Mouse (Mus musculus) embryonic facial prominence, embryonic 14.5 days (tissue): ENCODE measurements around the gene Ddah2. TPM values are rescaled to one million over a fixed set of nuclear protein-coding genes. Genes with fewer than 3 reads are reported as not detected.
A peak's percentile ranks its signal among the peaks of the same experiment; 100 is the strongest.
"Not testable (repeated sequence)": the region's sequence is repeated elsewhere in the genome, so short reads cannot be mapped to it uniquely, and the experiment has no call there.

Experiments used
- ATAC-seq: fragments of 200-750 bp; cut with Nextera tagmentation; 2 replicates; pipeline ENCODE4 v1.8.0; 2017; ENCODE audit warnings: low read depth, moderate number of reproducible peaks, moderate TSS enrichment
- DNase-seq: peaks from one replicate; pipeline ENCODE4 v3.0.0-alpha.2; 2015; ENCODE audit warnings: low spot score
- H3K27ac ChIP-seq: fragments of 300-500 bp; sonication (generic); replicated peaks from 2 replicates; pipeline ENCODE4 v1.5.1; 2014; ENCODE audit warnings: low read depth, mild to moderate bottlenecking, low read length, moderate library complexity
- H3K27me3 ChIP-seq: fragments of 300-500 bp; sonication (generic); replicated peaks from 2 replicates; pipeline ENCODE4 v1.6.1; 2014; ENCODE audit warnings: low read length; ENCODE audit not compliant: control insufficient read depth, insufficient read depth
- H3K36me3 ChIP-seq: fragments of 300-500 bp; sonication (generic); 2 replicates; pipeline ENCODE4 v1.6.1; 2014; ENCODE audit warnings: low read length, mixed read lengths; ENCODE audit not compliant: control insufficient read depth, insufficient read depth
- H3K4me1 ChIP-seq: fragments of 300-500 bp; sonication (generic); 2 replicates; pipeline ENCODE4 v1.6.1; 2014; ENCODE audit warnings: antibody characterized with exemption, low read length; ENCODE audit not compliant: control insufficient read depth, insufficient read depth
- H3K4me2 ChIP-seq: fragments of 300-500 bp; sonication (generic); 2 replicates; pipeline ENCODE4 v1.6.1; 2014; ENCODE audit warnings: low read depth, mild to moderate bottlenecking, low read length, moderate library complexity, mixed read lengths
- H3K4me3 ChIP-seq: fragments of 300-500 bp; sonication (generic); 2 replicates; pipeline ENCODE4 v1.5.1; 2014; ENCODE audit warnings: low read depth, mild to moderate bottlenecking, low read length
- H3K9ac ChIP-seq: fragments of 300-500 bp; sonication (generic); 2 replicates; pipeline ENCODE4 v1.6.1; 2014; ENCODE audit warnings: low read depth, mild to moderate bottlenecking, low read length, moderate library complexity, mixed read lengths
- H3K9me3 ChIP-seq: fragments of 300-500 bp; sonication (generic); 2 replicates; pipeline ENCODE4 v1.6.1; 2016; ENCODE audit warnings: low read length; ENCODE audit not compliant: control insufficient read depth
- WGBS: fragments of 180-500 bp; shearing (Covaris S2); extraction: QIAGEN DNeasy Blood & Tissue Kit; methylation state at CpG from one replicate; pipeline ENCODE4 v1.1.7; 2014; 5-methylcytosine and 5-hydroxymethylcytosine counted together
- polyA plus RNA-seq: library from polyadenylated mRNA; unstranded; fragments of >200 nt; fragmentation: Nextera tagmentation; extraction: Ambion mirVana; gene quantifications from 2 replicates; pipeline ENCODE4 v1.2.1, GENCODE M21; 2014

Gene Ddah2
- polyA plus RNA-seq, 1 experiment from 2014 or later, result 291 TPM

GRCm38 (mm10) chr17:35032323-35032870, 26.4 kb upstream of the Ddah2 start:
- Histone ChIP-seq H3K36me3 (no peaks in the 10 kb centered on the region), H3K4me3 (no peak overlapping the region), H3K4me1 (no peaks in the 10 kb centered on the region; the same call in 1 of the 2 replicates), H3K9me3 (no peaks in the 10 kb centered on the region), H3K27me3 (no peaks in the 10 kb centered on the region), H3K27ac (no peak overlapping the region), H3K9ac (no peak overlapping the region), H3K4me2 (no peak overlapping the region)
- no peak for ATAC-seq
- no peak for DNase-seq
- 79% methylated on average over 8 of the region's 8 CpGs for WGBS

- not testable (repeated sequence) for ATAC-seq, H3K4me3 ChIP-seq, H3K9me3 ChIP-seq, H3K4me2 ChIP-seq, H3K27ac ChIP-seq, H3K9ac ChIP-seq, H3K27me3 ChIP-seq, H3K36me3 ChIP-seq, DNase-seq, H3K4me1 ChIP-seq
- WGBS, result 75% methylated on average over 1 of the region's 1 CpGs
Observed at GRCm38 (mm10) chr17:35033703-35034102, 25.1 kb upstream of the Ddah2 start.

GRCm38 (mm10) chr17:35034896-35035295, 23.9 kb upstream of the Ddah2 start:
- H3K27ac ChIP-seq, result no peak overlapping the region
- no peak overlapping the region; the same call in 1 of the 2 replicates for H3K9ac ChIP-seq

GRCm38 (mm10) chr17:35039121-35039873, 19.5 kb upstream of the Ddah2 start:
- 81% methylated on average over 11 of the region's 11 CpGs for WGBS

More at GRCm38 (mm10) chr17:35034896-35035295, 23.9 kb upstream of the Ddah2 start:
- H3K4me1 ChIP-seq, result no peaks in the 10 kb centered on the region
- no peak for DNase-seq
- H3K4me2 ChIP-seq, result no peak overlapping the region
- no peak for ATAC-seq
- H3K36me3 ChIP-seq, result no peaks in the 10 kb centered on the region
- H3K4me3 ChIP-seq, result no peak overlapping the region
- H3K27me3 ChIP-seq, result no peaks in the 10 kb centered on the region
- H3K9me3 ChIP-seq, result no peaks in the 10 kb centered on the region
- WGBS, result 69% methylated on average over 6 of the region's 6 CpGs

GRCm38 (mm10) chr17:35043794-35044193, 15.0 kb upstream of the Ddah2 start:
- 84% methylated on average over 4 of the region's 4 CpGs for WGBS
- Histone ChIP-seq H3K9ac (no peak overlapping the region), H3K27ac (no peak overlapping the region), H3K27me3 (no peaks in the 10 kb centered on the region), H3K4me2 (no peak overlapping the region), H3K4me3 (no peak overlapping the region), H3K36me3 (no peaks in the 10 kb centered on the region), H3K4me1 (peaks cover 33% of the 10 kb centered on the region), H3K9me3 (no peaks in the 10 kb centered on the region)
- ATAC-seq, result no peak
- no peak for DNase-seq

More at GRCm38 (mm10) chr17:35039121-35039873, 19.5 kb upstream of the Ddah2 start:
- no peak for DNase-seq
- no peak overlapping the region for H3K4me2 ChIP-seq
- no peaks in the 10 kb centered on the region for H3K9me3 ChIP-seq
- no peaks in the 10 kb centered on the region for H3K36me3 ChIP-seq
- H3K9ac ChIP-seq, result no peak overlapping the region
- H3K4me3 ChIP-seq, result no peak overlapping the region
- no peak for ATAC-seq
- H3K27ac ChIP-seq, result no peak overlapping the region
- no peaks in the 10 kb centered on the region for H3K4me1 ChIP-seq
- no peaks in the 10 kb centered on the region for H3K27me3 ChIP-seq

GRCm38 (mm10) chr17:35044904-35045806, 13.7 kb upstream of the Ddah2 start:
- Histone ChIP-seq H3K9me3 (no peaks in the 10 kb centered on the region), H3K27ac (no peak overlapping the region), H3K4me2 (peak overlapping the region; percentile 98), H3K9ac (peak overlapping the region; percentile 87), H3K4me3 (peak overlapping the region; percentile 66), H3K36me3 (no peaks in the 10 kb centered on the region), H3K4me1 (peaks cover 42% of the 10 kb centered on the region), H3K27me3 (no peaks in the 10 kb centered on the region)
- WGBS, result 78% methylated on average over 7 of the region's 7 CpGs
- DNase-seq (no peak), ATAC-seq (no peak)

GRCm38 (mm10) chr17:35045807-35046680, 12.8 kb upstream of the Ddah2 start:
- Histone ChIP-seq H3K9me3 (no peaks in the 10 kb centered on the region), H3K4me2 (peak overlapping the region; percentile 98), H3K4me1 (peaks cover 42% of the 10 kb centered on the region), H3K9ac (peak overlapping the region; percentile 87), H3K4me3 (peak overlapping the region; percentile 66), H3K36me3 (no peaks in the 10 kb centered on the region), H3K27me3 (no peaks in the 10 kb centered on the region), H3K27ac (peak overlapping the region; percentile 92)
- WGBS, result 10% methylated on average over 19 of the region's 48 CpGs
- no peak for DNase-seq
- ATAC-seq, result no peak; the same call in 1 of the 2 replicates
